Mouse (Mus musculus) ES-E14 (cell line): ENCODE results near the gene Nme7. TPM values are rescaled to one million over a fixed set of nuclear protein-coding genes. Genes with fewer than 3 reads are reported as not detected.

Experiments used
- DNase-seq: peaks from one replicate; pipeline ENCODE4 v3.0.0-alpha.2; 2013; ENCODE audit warnings: low read depth, low spot score
- H3K27ac ChIP-seq: 2 replicates; pipeline ENCODE4 v1.5.1; 2012; ENCODE audit warnings: low read depth, mild to moderate bottlenecking, low read length, moderate library complexity, mixed read lengths; ENCODE audit not compliant: poor library complexity, insufficient read depth, severe bottlenecking
- H3K36me3 ChIP-seq: 2 replicates; pipeline ENCODE4 v1.6.1; 2012; ENCODE audit warnings: mild to moderate bottlenecking, low read length, moderate library complexity, mixed read lengths; ENCODE audit not compliant: control insufficient read depth, poor library complexity, insufficient read depth, severe bottlenecking
- H3K4me1 ChIP-seq, 2 experiments: fragments of 150-350 bp in 1 of 2; sonication (generic) in 1 of 2; 2 replicates each; pipeline ENCODE4 v1.6.1; 2012; ENCODE audit warnings: low read length in 2 of 2, mild to moderate bottlenecking in 1 of 2, mixed read lengths in 1 of 2; ENCODE audit not compliant: control insufficient read depth in 2 of 2, insufficient read depth in 2 of 2, poor library complexity in 1 of 2
- H3K4me3 ChIP-seq, 2 experiments: fragments of 150-350 bp in 1 of 2; sonication (generic) in 1 of 2; 2 replicates each; pipeline ENCODE4 v1.5.1; 2012; ENCODE audit warnings: low read length in 2 of 2, low read depth in 1 of 2, mild to moderate bottlenecking in 1 of 2, mixed read lengths in 1 of 2; ENCODE audit not compliant: insufficient read depth in 1 of 2, poor library complexity in 1 of 2, severe bottlenecking in 1 of 2
- H3K9ac ChIP-seq: 2 replicates; pipeline ENCODE4 v1.6.1; 2012; ENCODE audit warnings: low read depth, mild to moderate bottlenecking, low read length, mixed read lengths; ENCODE audit not compliant: poor library complexity, insufficient read depth, severe bottlenecking
- H3K9me3 ChIP-seq: fragments of 150-350 bp; sonication (generic); 2 replicates; pipeline ENCODE4 v1.6.1; 2012; ENCODE audit warnings: low read depth, mild to moderate bottlenecking, low read length; ENCODE audit not compliant: control insufficient read depth, insufficient read depth
- CHD2 ChIP-seq: IDR thresholded peaks from 2 replicates; pipeline ENCODE4 v1.6.1; 2014; ENCODE audit warnings: mild to moderate bottlenecking, low read depth, low read length, inconsistent platforms
- HCFC1 ChIP-seq: IDR thresholded peaks from 2 replicates; pipeline ENCODE4 v1.6.1; 2012; ENCODE audit warnings: low read length, inconsistent platforms, borderline replicate concordance; ENCODE audit not compliant: insufficient read depth
- MAFK ChIP-seq: IDR thresholded peaks from 2 replicates; pipeline ENCODE4 v1.6.1; 2014; ENCODE audit warnings: mild to moderate bottlenecking, low read depth, low read length, inconsistent platforms; ENCODE audit not compliant: insufficient read depth
- ZC3H11A ChIP-seq: IDR thresholded peaks from 2 replicates; pipeline ENCODE4 v1.6.1; 2012; ENCODE audit warnings: low read depth, mild to moderate bottlenecking, inconsistent platforms, low read length, borderline replicate concordance
- ZNF384 ChIP-seq: IDR thresholded peaks from 2 replicates; pipeline ENCODE4 v1.6.1; 2012; ENCODE audit warnings: low read depth, low read length, inconsistent platforms
- in situ Hi-C, 2 experiments: fragments of 600-800 bp; cut with MboI; formaldehyde crosslinking; loops; one replicate each; pipeline ENCODE4 v1.15.1; 2025; ENCODE audit warnings: low sequenced_read_pairs in 2 of 2, inconsistent platforms in 1 of 2; ENCODE audit not compliant: unreplicated experiment in 2 of 2
- total RNA-seq: library from RNA; depleted of rRNA; stranded (reverse); fragments of 300-350 nt; gene quantifications from 2 replicates; pipeline ENCODE4 v1.2.3, GENCODE M21; 2012; rRNA removed

Nme7 gene
- 28.3 and 32.8 TPM in 2 replicates for total RNA-seq

GRCm38 (mm10) chr1:164303821-164304220 is at the start of gene Nme7:
Nme7 (plus strand) TSS chr1:164304121.
- in situ Hi-C loops, result no loop called here
- Histone ChIP-seq H3K4me1 (no peaks in the 10 kb centered on the region), H3K9me3 (no peaks in the 10 kb centered on the region), H3K36me3 (peaks cover 13% of the 10 kb centered on the region), H3K4me3 (no peak within 1 kb of the TSS), H3K9ac (no peak within 1 kb of the TSS), H3K27ac (no peak within 1 kb of the TSS)
- TF ChIP-seq MAFK (no peak), HCFC1 (no peak), CHD2 (no peak), ZC3H11A (no peak), ZNF384 (no peak)
- DNase-seq, result no peak

GRCm38 (mm10) chr1:164254836-164255235 is 49.1 kb upstream of the Nme7 start:
- in situ Hi-C loops, result no loop called here
- no peak overlapping the region for H3K27ac ChIP-seq
- peaks cover 0 to 4% of the 10 kb centered on the region in 2 experiments; a peak in 1 of 4 replicates for H3K4me1 ChIP-seq
- H3K36me3 ChIP-seq, result peaks cover 11% of the 10 kb centered on the region
- no peak overlapping the region for H3K9ac ChIP-seq
- no peak for TF ChIP-seq MAFK
- H3K9me3 ChIP-seq, result no peaks in the 10 kb centered on the region
- no peak overlapping the region for H3K4me3 ChIP-seq
- DNase-seq, result no peak

- no peak for DNase-seq
- Histone ChIP-seq H3K27ac (no peak overlapping the region), H3K36me3 (peaks cover 35% of the 10 kb centered on the region), H3K4me3 (peak overlapping the region in 1 of 2 experiments; percentile 47; a peak in 2 of 4 replicates), H3K4me1 (peaks cover 0 to 2% of the 10 kb centered on the region in 2 experiments; a peak in 1 of 4 replicates), H3K9ac (peak overlapping the region; percentile 70), H3K9me3 (no peaks in the 10 kb centered on the region)
- TF ChIP-seq ZC3H11A, result no peak
- TF ChIP-seq ZNF384, result no peak
- TF ChIP-seq HCFC1, result no peak
- no peak for TF ChIP-seq MAFK
- TF ChIP-seq CHD2, result no peak
- in situ Hi-C loops, result no loop called here
Observed at GRCm38 (mm10) chr1:164260171-164261028, 43.5 kb upstream of the Nme7 start.

- peaks cover 0 to 2% of the 10 kb centered on the region in 2 experiments; a peak in 1 of 4 replicates for H3K4me1 ChIP-seq
- H3K36me3 ChIP-seq, result peaks cover 32% of the 10 kb centered on the region
- no peak overlapping the region for H3K27ac ChIP-seq
- in situ Hi-C loops, result no loop called here
- H3K9ac ChIP-seq, result no peak overlapping the region
- DNase-seq, result no peak
- H3K9me3 ChIP-seq, result no peaks in the 10 kb centered on the region
- H3K4me3 ChIP-seq, result no peak overlapping the region
- TF ChIP-seq MAFK (no peak), HCFC1 (no peak), CHD2 (no peak), ZNF384 (no peak), ZC3H11A (no peak)
Observed at GRCm38 (mm10) chr1:164261553-164261952, 42.4 kb upstream of the Nme7 start.
